Mouse (Mus musculus) G1E (cell line): ENCODE data around the gene Aass.

Source experiments
- CTCF ChIP-seq: IDR thresholded peaks from 2 replicates; pipeline ENCODE4 v1.5.1; 2012; ENCODE audit warnings: low read depth, low read length, inconsistent platforms, mixed read lengths
- GATA1 ChIP-seq: IDR thresholded peaks from 2 replicates; pipeline ENCODE4 v1.6.1; 2012; ENCODE audit warnings: borderline replicate concordance, low read length, inconsistent platforms, mixed read lengths

GRCm38 (mm10) chr6:23153112-23153511 is 20.3 kb upstream of the Aass start:
- TF ChIP-seq CTCF (no peak), GATA1 (no peak)
